Mouse (Mus musculus) bone marrow, adult 2 months (tissue): ENCODE measurements around the gene Nhlh1.

Experiments
- CTCF ChIP-seq: fragments of 200-500 bp; IDR thresholded peaks from 2 replicates; pipeline ENCODE4 v1.5.1; 2011; ENCODE audit warnings: low read length, control low read depth; ENCODE audit not compliant: control insufficient read depth, insufficient read depth
- POLR2A ChIP-seq: fragments of 200-500 bp; IDR thresholded peaks from 2 replicates; pipeline ENCODE4 v1.6.1; 2011; ENCODE audit warnings: low read depth, mild to moderate bottlenecking, control low read depth, low read length, borderline replicate concordance; ENCODE audit not compliant: control insufficient read depth

DNA sequence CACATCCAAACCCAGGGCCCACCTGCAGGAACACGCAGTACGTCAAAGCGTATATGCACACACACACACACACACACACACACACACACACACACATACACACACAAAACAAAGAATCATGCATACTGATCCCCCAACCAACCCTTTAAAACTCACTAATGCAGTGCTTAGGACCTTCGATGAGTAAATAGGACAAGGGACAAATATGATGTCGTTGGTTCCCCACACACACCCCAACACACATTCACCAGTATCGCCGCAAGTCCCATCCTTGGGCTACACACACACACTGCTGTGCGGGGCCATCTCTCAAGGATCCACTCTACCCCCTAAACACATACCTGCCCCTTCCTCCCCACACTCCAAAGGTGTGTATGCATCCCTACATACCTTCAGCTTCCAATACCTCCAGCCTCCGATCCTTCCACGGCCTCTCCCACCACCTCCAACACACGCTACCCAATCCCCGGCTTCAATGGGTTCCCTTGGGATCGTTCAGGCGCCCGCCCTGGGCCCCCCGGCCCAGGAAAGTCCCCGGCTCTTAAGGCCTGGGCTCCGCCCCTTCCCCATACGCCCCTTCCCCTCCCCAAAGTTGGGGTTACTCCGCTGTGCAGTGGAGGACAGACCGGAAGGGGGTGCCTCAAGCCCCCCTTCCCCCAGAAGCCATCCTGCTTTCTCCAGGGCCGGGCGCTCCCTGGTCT is 31.0 kb downstream of the Nhlh1 start:
- no peak for TF ChIP-seq CTCF
- TF ChIP-seq POLR2A, result no peak
